8 mouse cellular contexts compared by ENCODE assay signal in the genomic region with DNA sequence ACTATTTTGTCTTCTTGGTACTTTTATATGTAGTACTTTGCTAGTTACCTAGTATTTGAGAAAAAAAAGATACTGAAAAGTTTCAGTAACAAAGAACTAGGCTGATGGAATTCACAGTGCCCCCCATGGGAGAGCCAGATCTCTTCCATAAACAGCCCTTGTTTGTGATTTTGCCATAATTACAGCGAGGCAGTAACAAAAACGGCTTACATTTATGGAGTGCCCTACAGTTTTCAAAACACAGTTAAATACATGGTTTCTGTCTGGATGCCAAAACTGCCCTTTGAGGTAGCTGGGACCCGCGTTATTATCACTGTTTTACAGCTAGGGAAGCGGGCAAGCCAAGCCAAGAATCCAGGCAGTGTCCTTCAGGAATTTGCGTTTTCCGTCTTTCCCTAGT. TPM values are rescaled to one million over a fixed set of nuclear protein-coding genes. Genes with fewer than 3 reads are reported as not detected.
DNase-seq lines count a peak whose midpoint lies in the region; ATAC-seq lines count a peak whose summit lies in the region.

No protein-coding gene starts in this region.

- DNase-seq in CD4-positive, CD25-positive, alpha-beta regulatory T cell, adult 2 months (ENCODE audit: low read depth, low spot score), result peak; percentile 5
- DNase-seq in urinary bladder, postnatal 14 days (ENCODE audit: low spot score), result peak; percentile 5
- no peak for DNase-seq in urinary bladder, adult 18-20 months (ENCODE audit: low spot score in 2 of 2)
- DNase-seq in lung, postnatal 36 days, result peak; percentile 15
- no peak for DNase-seq in ovary, postnatal 36 days (ENCODE audit: low spot score)
- no peak for DNase-seq in left cerebral cortex, adult 18-20 months (ENCODE audit: low spot score in 2 of 2)

- H3K4me1 ChIP-seq in intestine, embryonic 16.5 days (ENCODE audit: control insufficient read depth, insufficient read depth, low read length), result peaks cover 7% of the 10 kb centered on the region

- WGBS in intestine, embryonic 16.5 days, result 21% methylated on average over 7 of the region's 7 CpGs

- peak overlapping the region; percentile 91 for H3K4me3 ChIP-seq in intestine, embryonic 16.5 days (ENCODE audit: low read length)

- ATAC-seq in CD4-positive, CD25-positive, alpha-beta regulatory T cell, adult 4 months, result no peak
- ATAC-seq in intestine, embryonic 16.5 days, result no peak

- H3K27me3 ChIP-seq in intestine, embryonic 16.5 days (replicated peaks; ENCODE audit: control insufficient read depth, insufficient read depth, low read length), result no peaks in the 10 kb centered on the region

- H3K9me3 ChIP-seq in intestine, embryonic 16.5 days (ENCODE audit: control insufficient read depth, low read length), result no peaks in the 10 kb centered on the region

- H3K36me3 ChIP-seq in intestine, embryonic 16.5 days (ENCODE audit: control insufficient read depth, insufficient read depth, low read length), result no peaks in the 10 kb centered on the region

- peak overlapping the region; percentile 71 for H3K4me2 ChIP-seq in intestine, embryonic 16.5 days (ENCODE audit: low read depth, low read length)

- H3K9ac ChIP-seq in intestine, embryonic 16.5 days (ENCODE audit: low read depth, low read length), result peak overlapping the region; percentile 72

- H3K27ac ChIP-seq in intestine, embryonic 16.5 days (ENCODE audit: low read length), result peak overlapping the region; percentile 72

RNA-seq across cellular contexts. Expression of gene Btbd7, which starts 0.6 kb away (rescaled TPM):
- 10 to 100 TPM; 11.5 to 11.9 TPM for polyA plus RNA-seq in CD4-positive, CD25-positive, alpha-beta regulatory T cell, adult 4 months (2017; shearing (Covaris generic))
- polyA plus RNA-seq in intestine, embryonic 16.5 days (2015; fragmentation: Nextera tagmentation; extraction: Ambion mirVana), result 9.5 and 10.0 TPM in 2 replicates
- 10 to 100 TPM; 18.4 to 19.6 TPM for total RNA-seq in left cerebral cortex, adult 18-20 months (2021)

RNA-seq across cellular contexts. Expression of gene Cox8c, which starts 20.2 kb away (rescaled TPM):
- not detected for polyA plus RNA-seq in CD4-positive, CD25-positive, alpha-beta regulatory T cell, adult 4 months (2017; shearing (Covaris generic))
- polyA plus RNA-seq in intestine, embryonic 16.5 days (2015; fragmentation: Nextera tagmentation; extraction: Ambion mirVana), result not detected in 2 replicates
- total RNA-seq in left cerebral cortex, adult 18-20 months (2021), result not detected

Comparison
In these comparisons a context has a peak if more than half of its experiments do, and no peak if none do; other contexts are left out.
1. DNase-seq: peak in CD4-positive, CD25-positive, alpha-beta regulatory T cell, adult 2 months (single experiment), urinary bladder, postnatal 14 days (single experiment) and lung, postnatal 36 days (single experiment); none in urinary bladder, adult 18-20 months (0 of 2), ovary, postnatal 36 days (single experiment) and left cerebral cortex, adult 18-20 months (0 of 2).